Mouse (Mus musculus) kidney, postnatal 36 days (tissue): ENCODE results near the gene Tenm3.
A peak's percentile ranks its signal among the peaks of the same experiment; 100 is the strongest.

Experiments
- DNase-seq, 2 experiments: peaks; one replicate each; pipeline ENCODE4 v3.0.0; 2021 to 2022; ENCODE audit warnings: mixed read lengths in 2 of 2

Tenm3 gene

DNA sequence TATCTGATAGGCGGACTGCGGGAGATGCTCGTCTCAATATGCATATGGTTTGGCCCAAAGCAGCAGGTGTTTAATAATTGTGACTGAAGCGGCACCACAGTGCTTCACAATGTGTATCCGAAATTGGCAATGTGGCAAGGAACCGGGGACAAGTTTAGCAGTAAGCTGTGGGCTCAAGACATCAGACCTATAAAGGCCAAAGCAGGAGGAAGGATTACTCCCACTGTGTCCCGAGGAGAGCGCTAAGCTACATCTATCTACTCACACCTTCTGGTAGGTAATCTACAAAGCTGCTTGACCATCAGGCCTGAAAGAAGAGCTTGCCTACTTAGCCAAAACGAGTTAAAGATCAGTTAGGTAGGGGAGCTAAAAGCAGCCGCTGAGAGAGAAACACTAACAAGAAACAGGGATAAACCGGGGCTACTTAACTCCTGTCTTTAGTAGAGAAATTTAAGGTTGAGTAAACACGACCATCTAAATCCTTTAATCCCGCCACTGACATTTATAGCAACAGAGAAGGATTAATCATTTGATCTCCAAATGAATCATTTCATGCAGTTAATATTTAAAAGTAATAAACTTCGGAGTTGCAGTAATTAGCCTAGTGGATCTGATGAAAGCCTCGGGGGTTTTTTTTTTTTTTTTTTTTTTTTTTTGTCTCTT lies 188.2 kb downstream of the Tenm3 start:
- DNase-seq, result no peak

DNA sequence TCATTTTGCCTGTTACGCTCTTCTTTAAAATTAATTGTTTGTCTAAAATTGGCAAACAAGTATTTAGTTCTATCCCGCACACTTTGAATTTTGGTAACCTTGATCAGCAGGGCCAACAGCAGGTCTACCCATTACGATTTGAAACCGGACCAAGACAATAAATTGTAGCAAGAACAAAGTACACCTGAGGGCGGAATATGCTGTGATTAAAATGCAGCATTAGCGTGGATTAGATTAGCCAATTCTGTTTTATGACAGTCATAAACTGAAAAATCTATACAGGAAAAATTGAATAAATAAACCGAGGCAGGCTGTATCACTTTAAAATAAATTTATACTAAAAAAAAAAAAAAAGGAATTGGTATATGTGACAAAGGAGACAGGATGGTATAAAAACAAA lies 193.9 kb downstream of the Tenm3 start:
- no peak for DNase-seq

DNA sequence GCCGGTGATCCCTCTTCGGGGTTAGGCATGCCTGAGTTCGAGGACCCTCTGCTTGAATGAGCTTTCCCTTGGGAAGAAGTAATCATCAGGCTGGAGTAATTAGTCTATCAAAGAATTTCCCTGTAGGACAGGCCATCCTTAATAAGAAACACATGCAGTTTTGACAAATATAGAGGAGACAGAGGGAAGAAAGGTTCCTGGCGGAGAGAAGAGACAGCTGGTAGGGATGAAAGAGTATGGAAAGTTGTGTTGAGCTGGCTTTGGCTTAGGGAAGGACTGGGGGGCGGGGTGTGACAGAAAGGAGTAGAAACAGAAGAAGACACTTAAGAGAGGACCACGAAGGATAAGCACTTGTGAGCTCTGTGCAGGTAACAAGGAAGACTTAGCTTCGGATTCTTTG lies 194.3 kb downstream of the Tenm3 start:
- no peak for DNase-seq

DNA sequence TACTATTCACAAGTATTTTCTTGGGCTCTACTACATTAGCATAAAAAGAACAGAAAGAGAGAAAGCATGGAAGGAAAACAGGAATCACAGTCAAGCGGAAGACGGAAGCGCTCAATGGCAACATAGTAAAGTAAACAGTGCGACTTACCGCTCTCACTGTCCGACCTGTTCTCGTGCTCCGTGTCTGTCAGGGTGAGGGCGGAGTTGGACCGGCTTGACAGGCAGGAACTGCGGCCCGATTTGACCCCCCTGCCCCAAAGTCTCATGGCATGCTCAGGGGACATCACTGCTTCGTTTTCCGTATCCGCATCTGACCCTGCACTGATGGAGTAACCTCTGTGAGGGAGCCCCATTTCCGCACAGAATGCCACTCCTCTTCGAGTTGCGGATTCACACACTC lies 197.6 kb downstream of the Tenm3 start:
- DNase-seq, result no peak

DNA sequence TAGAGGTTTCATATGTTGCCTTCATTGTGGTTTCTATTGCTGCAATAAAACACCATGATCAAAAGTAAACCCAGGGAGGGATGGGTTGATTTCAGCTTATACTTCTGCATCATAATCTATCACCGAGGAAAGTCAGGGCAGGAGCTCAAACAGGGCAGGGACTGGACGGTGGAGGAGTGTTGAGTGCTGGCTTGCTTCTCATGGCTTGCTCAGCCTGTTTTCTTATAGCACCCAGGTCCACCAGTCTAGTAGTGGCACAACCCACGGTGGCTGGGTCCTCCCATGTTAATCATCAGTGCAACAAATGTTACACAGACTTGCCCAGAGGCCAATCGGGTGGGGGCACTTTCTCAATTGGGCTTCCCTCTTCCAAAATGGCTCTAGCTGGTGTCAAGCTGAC lies 205.6 kb downstream of the Tenm3 start:
- DNase-seq, result no peak

DNA sequence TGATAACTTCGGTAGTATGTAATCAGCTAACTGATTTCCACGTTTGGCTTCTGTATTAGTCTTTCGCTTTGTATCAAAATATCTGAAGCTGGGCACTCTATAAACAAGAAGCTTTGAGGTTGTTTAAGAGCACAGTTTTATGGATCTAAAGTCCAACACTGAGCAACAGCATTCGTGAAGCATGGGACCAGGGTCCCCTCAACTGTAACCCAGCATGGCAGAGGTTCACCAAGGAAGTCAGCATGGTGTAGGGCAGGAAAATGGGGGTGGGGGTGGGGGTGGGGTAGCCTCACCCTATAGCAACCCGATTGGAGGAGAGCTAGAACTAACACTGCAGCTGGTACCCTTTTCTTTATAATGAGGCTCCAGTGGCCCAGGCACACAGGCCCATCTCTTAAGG lies 206.8 kb downstream of the Tenm3 start:
- DNase-seq, result no peak

DNA sequence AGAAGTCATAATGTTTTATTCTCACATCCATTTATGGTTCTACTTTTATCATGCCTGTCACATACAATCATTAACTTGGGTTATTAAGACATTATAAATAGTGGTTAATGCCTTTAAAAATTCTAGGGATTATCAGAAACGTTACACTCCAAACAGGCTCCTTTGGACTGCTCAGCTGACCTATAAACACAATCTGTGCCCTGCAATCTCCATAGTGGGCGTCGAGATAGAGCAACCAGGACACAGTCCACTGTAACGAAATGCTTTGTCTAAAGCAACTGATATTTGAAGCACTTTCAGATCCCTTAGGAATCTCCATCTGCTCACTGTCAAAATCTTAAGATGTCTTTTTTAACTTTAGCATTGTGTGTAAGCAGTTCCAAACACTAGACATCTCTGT lies 207.9 kb downstream of the Tenm3 start:
- no peak for DNase-seq

DNA sequence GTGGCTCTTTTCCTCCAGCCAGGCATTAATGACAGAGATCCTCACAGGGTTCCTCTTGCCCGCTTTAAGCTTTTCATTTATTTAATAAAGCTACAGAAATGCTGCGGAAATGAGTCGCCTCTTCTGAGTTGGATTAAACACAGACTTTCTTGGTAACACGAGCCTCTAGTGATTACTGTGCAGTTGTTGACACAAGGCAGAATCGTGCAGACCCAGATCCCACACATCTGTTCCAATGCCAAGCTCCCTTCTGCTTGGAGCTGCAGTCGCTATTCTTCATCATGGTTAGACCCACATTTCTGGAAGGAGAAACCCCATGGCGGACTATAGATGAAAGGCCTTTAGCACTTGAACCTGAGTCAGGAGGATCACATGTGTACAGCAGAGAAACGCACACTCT lies 210.3 kb downstream of the Tenm3 start:
- no peak for DNase-seq

DNA sequence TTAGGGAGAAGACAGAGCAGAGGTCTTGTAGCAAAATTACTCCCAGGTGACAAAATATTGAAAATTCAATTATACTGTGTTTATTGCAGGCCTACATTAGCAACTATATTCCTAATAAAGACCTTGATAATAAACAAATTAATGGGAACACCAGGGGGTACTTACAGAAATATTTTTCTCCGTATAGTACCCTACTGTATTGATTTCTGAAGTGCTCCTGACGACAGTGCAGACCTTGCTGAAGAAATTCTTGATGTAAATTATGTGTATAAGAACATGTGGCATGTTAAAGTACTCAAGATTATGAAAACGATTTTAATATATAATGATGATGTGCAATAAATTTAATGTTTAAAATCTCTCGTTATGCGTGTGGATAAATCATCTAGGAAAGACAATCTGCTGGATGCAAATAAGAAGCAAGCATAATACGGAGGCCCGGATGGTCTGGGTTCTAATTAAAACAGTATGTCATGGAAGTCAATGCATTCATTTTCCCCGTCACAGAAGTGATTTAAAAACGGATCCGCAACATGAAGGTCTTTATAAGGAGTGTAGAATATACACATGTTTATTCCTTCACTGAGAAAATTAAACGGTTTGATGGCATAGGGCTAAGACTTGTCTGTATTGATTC lies 221.1 kb downstream of the Tenm3 start:
- DNase-seq, result no peak

DNA sequence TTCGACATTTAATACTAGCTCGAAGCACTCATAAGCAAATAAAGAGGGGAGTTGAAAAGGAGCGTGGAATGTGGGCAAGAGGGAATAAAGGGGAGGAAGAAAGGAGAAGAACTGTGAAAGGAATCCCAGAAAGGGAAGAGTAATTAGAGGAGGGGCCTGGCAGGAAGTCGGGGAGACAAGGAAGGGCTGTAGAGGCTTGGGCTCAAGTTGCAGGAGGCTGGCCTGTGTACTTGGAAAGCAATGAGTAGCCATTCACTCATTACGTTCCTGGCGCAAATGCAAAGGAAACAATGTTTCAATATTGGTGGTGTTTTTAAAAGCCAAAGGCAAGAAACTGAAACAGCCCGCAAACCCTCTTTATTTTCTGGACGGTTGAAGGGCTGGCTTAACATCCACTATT lies 228.7 kb downstream of the Tenm3 start:
- DNase-seq, result peak in 1 of 2 experiments; percentile 3

DNA sequence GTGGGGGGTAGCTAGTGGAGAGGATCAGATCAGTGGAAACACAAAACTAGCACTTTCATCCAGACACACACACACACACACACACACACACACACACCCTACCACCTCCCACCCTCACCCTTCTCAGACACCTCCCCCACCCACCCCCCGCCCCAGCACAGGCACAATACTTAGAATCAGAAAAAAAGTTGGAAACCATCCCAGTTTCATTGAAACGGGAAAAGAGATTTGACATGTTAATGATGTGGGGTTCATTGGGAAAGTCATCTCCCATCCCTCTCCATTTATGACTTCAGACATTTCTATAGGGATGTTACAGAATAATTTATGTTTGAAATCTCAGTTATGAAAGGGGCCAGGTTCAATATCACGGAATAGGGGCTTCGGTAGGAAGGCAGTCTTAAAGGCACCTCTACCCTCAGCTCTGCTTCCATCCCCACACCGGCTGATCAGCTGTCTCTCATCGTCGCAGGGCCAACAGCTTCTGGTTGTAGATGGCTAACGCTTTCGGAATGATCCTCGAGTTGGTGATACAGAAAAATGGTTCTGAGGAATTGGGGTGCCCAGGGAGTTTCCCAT lies 231.7 kb downstream of the Tenm3 start:
- DNase-seq, result no peak

DNA sequence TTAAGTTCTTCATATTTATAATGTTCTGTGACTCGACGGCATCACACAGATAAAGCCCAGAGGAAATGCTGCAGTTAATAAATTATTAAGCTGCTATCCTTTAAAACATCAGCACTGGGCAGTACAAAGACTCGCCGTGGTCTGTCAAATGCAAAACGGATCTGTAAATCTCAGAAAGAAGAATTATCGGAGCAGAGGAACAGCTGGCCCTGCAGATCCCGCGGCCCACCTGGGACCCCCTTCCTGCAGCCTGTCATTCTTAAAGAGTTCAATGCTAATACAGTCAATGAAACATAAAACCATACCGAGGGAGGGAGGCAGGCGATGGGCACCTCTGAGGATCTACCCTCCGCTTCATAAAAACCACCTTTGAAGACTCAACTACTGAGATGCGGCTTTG lies 232.6 kb downstream of the Tenm3 start:
- no peak for DNase-seq

DNA sequence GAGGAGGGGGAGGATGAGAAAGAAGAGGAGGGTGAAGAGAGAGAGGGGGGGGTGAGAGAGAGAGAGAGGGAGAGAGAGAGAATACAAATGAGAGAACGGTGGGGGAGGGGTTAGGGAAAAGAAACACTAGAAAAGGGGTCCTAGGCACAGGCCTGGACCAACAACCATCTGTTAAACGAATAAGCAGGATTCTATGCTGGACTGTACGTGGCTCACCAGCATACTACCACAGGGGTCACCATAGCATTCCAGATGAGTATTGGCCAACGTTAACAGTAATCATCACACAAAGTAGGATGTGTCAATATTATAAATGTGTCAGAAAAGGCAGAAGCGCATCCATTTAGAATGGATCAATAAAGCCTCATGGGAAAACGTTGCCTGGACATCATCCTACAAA lies 233.4 kb downstream of the Tenm3 start:
- no peak for DNase-seq

DNA sequence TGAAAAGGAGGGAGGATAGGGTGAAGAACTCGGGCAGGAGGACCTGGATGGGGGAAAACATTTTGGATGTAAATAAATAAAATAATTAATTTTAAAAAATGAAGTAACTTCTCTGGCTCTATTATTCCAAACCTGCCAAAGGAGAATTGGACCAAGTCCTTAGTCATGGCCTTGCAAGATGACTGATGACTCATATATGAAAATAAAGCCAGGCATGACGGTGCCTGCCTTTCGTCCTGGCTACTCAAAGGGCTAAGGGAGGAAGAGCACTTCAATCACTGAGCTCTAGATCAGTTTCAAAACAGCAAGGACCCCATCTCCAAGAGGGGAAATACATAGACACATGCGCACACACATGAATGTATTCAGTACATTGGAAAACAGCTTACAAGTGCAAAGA lies 234.1 kb downstream of the Tenm3 start:
- no peak for DNase-seq

DNA sequence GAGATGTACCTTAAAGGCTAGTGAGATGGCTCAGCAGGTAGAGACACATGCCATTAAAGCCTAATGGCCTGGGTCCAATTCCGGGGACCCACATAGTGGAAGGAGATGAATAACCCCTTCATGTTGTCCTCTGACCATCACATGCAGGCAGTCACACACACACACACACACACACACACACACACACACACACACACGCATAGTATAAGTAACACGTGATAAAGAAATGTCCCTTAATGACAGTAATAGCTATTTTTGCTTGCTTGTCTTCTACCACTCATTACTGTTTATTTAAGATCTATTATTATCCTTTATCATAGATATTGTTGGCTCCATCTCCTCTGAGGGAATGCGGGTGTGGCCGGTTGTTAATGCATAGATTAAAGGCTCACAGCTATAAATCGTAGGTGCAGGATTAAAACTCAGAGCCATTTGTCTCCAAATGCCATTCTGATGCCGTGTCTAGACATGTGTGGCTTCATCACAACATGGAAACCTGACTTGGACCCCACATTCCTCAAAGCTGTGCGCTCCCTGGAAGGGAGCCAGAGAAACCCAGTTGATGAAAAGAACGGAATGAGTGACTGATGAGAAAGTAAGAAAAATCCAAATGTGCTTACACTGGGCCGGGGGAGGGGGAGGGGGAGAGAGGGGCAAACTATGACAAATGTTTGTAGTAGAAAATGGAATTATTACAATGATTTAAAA lies 239.4 kb downstream of the Tenm3 start:
- no peak for DNase-seq

DNA sequence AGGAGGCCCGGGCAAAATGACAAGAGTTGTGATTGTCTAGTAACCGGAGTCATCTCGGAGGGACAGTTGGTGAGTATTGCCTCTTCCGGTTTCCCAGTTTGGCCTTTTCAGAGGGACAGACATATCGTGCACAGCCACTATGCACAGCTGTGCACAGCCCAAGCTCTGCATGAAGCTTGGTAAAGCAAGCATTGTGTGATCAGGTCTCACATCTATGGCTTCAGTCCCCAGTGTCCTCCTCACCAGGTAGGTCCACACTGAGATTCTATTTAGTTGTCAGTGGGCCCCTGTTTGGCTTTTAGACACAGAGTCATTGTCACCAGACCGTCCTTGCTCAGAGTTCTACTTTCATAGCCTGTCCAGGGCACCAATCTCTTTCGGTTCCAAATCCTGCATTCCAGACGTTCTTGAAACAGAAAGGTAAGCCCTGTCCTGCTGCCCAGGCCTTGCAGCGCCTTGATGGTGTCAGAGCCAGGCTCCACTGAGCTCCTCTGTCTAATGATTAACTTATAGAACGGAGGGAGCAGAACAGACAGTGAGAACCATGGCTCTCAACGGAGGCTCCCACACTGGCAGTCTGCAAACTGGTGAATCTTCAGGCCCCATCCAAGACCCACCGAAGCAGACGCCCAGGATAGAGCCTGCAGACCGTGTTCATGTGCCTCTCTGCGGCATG lies 240.4 kb downstream of the Tenm3 start:
- peak; percentile 39 to 53 for DNase-seq

DNA sequence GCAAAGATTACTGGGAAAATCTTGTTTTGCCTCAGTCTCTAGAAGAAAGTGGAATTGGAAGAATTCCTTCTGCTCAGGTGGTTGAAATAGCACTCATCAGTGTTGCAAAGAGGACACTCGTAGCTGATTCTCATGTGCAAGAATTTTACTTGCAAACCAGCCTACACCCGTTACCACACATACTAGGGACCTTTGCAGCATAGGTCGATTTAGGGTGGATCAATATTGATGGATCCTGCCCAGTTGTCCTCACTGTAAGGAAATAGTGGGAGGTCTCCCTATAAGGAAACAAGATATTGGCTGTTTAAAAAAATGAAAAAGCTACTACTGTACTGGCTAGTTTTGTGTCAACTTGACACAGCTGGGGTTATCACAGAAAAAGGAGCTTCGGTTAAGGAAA lies 242.1 kb downstream of the Tenm3 start:
- DNase-seq, result no peak

DNA sequence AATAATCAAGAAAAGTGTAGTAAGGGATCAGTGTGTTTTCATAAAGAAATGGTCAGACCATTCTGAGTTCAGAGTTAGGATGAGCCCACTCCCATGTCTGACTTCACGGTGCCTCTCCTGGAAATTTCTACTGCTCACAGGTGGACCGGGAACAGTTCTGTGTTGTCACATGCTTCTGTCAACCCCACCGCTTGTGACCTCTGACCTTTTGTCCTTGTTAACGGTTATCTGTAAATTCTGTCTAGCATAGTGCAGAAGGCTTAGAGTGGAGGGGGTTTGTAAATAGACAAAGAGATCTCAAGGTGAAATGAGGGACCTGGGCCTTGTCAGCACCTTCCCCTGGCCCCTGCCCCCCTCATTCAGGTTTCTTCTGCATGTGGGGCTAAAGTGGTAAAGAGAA lies 244.7 kb downstream of the Tenm3 start:
- no peak for DNase-seq

DNA sequence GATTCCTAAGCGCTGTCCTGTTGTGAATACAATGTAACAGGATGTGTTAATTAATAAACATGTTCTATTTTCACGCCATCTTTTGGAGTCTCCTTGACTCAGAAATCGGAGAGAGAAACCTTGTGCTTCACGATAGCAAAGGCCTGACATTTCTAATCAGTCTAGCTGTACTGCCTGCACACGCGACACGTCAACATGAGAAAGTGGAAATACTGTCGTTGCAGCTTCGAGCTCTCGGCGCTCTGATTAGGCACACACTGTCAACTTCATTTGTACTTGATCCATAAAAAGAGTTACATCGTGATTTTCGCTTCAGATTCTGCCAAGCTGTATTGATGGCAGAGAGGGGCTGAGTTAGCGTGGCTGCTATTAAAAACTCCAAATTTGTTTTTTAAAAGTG lies 247.4 kb downstream of the Tenm3 start:
- DNase-seq, result no peak

DNA sequence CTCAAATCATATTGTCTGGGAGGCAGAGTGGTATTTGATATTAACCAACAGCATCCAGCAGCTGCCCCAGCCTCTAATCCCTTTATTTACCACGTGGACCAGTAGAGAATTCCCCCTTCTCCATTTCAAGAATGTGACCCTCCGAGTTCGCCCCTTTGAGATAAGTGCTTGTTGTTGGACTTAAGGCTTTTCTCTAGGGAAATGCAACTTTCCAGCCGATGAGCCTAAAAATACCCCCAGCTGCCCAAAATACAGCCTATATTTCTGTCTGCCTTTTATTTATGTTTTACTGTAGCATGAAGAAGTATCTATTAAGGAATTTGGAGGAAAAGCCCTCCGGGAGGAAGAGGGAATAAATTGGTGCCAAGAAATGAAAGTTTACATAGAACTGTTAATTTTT lies 251.9 kb downstream of the Tenm3 start:
- DNase-seq, result no peak

DNA sequence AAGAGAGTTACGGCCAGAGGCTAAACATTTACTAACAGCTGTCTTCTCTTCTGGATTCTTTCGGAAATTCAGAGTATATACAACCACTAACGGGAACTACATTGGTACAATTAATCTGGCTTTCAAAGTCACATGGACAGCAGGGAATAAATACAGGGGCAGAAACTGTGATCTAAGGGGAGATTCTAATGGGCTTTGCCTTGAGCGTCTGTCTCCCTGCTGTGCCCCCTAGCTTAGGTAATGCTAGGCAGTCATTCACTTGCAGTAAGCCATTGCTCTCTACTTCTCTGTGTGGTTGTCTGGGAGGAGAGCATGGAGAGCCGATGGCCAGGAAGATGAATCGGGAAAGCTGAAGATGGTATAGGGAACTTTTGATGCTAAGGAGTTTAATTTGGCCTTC lies 264.0 kb downstream of the Tenm3 start:
- no peak for DNase-seq

DNA sequence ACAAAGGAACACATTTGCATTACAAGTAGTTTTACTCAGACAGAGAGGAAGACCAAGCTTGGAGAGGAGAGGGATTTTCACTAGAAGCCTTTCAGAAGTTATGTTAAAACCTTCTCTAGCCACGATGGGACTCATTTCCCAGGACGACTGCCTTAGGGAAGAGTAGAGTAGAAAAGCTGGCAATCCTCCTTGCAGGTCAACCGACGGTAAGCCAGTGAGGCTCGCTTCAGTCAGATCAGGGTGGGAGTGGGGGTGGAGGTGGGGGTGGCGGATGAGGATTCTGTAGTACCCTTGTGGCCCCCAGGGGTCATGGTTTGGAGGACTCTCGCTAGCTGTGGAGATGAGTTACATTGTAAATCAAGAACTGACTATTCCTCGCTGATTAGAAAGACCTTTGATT lies 264.6 kb downstream of the Tenm3 start:
- DNase-seq, result no peak

DNA sequence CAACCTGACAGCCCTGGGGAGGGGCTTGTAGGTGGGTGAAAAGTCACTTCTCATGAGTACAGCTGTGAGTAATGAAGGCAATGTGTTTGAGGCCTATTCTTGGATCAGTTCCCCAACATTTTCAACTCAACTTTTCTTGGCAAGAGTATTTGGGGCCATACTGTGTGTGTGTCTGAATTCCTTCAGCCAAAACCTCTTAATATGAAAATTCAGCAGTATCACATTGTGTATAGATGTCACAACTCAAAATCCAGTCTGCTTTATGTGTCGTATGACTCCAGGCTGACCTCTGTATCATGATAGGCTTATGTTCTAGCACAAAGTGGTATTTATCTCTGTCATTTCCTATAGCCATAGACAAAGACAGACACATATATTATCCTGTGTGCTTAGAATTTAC lies 270.8 kb downstream of the Tenm3 start:
- no peak for DNase-seq

DNA sequence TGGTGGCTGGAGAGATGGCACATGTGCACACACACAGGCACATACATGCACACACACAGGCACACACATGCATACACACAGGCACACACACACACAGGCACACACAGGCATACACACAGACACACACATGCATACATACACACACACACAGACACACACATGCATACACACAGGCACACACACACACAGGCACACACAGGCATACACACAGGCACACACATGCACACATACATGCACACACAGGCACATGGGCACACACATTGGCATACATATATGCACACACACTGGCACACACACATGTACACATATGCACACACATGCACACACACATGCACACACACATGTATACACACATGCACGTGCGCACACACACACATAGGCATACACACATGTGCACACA lies 271.4 kb downstream of the Tenm3 start:
- DNase-seq, result no peak
